Mouse (Mus musculus): Measurements from ENCODE around the gene Cacna1f. TPM values are rescaled to one million over a fixed set of nuclear protein-coding genes. Genes with fewer than 3 reads are reported as not detected.

The Cacna1f gene
- total and polyA plus RNA-seq, 3 experiments, result 0.21 TPM; not detected in 2

GRCm38 (mm10) chrX:7567491-7567890, 39.4 kb upstream of the Cacna1f start:
- H3K27ac ChIP-seq (ENCODE audit: insufficient read depth, low read depth), result no peak overlapping the region
- DNase-seq (ENCODE audit: extremely low read depth), result no peak
- H3K9ac ChIP-seq (ENCODE audit: insufficient read depth, low read depth), result no peak overlapping the region
- no peak overlapping the region for H3K4me2 ChIP-seq (ENCODE audit: insufficient read depth, low read depth, poor library complexity, severe bottlenecking)
- dilution Hi-C loops (cut with MboI; ENCODE audit: extremely low pct_ligation_motif_present, extremely low pct_unique_long_range_greater_than_20kb, low sequenced_read_pairs) (no loop called here), in situ Hi-C loops (cut with MboI; ENCODE audit: low pct_ligation_motif_present, low pct_unique_long_range_greater_than_20kb, low sequenced_read_pairs) (no loop called here)
- H3K4me3 ChIP-seq (replicated peaks in 1 of 3; ENCODE audit: low read depth in 2 of 3, low read length in 2 of 3, poor library complexity in 1 of 3), result no peak overlapping the region
- H3K27me3 ChIP-seq (replicated peaks), result no peaks in the 10 kb centered on the region
- no peaks in the 10 kb centered on the region for H3K9me3 ChIP-seq (replicated peaks; ENCODE audit: low read length)
- peaks cover 0 to 2% of the 10 kb centered on the region in 2 experiments for H3K36me3 ChIP-seq (replicated peaks in 1 of 2; ENCODE audit: control insufficient read depth in 1 of 2, insufficient read depth in 1 of 2, low read length in 1 of 2)
- H3K79me2 ChIP-seq (replicated peaks; ENCODE audit: control insufficient read depth, extremely low read depth, insufficient read depth, poor library complexity, severe bottlenecking), result no peaks in the 10 kb centered on the region
- TF ChIP-seq NRF1 (IDR thresholded peaks at IDR 0.05; ENCODE audit: low read depth, low read length) (no peak), MYC (IDR thresholded peaks at IDR 0.05; ENCODE audit: low read depth, low read length) (no peak), CHD2 (IDR thresholded peaks at IDR 0.05; ENCODE audit: low read length) (no peak), USF1 (IDR thresholded peaks at IDR 0.05; ENCODE audit: low read depth, low read length) (no peak)
- peaks cover 6 to 14% of the 10 kb centered on the region in 2 experiments; a peak in 3 of 4 replicates for H3K4me1 ChIP-seq (ENCODE audit: control insufficient read depth in 1 of 2, insufficient read depth in 2 of 2)

DNA sequence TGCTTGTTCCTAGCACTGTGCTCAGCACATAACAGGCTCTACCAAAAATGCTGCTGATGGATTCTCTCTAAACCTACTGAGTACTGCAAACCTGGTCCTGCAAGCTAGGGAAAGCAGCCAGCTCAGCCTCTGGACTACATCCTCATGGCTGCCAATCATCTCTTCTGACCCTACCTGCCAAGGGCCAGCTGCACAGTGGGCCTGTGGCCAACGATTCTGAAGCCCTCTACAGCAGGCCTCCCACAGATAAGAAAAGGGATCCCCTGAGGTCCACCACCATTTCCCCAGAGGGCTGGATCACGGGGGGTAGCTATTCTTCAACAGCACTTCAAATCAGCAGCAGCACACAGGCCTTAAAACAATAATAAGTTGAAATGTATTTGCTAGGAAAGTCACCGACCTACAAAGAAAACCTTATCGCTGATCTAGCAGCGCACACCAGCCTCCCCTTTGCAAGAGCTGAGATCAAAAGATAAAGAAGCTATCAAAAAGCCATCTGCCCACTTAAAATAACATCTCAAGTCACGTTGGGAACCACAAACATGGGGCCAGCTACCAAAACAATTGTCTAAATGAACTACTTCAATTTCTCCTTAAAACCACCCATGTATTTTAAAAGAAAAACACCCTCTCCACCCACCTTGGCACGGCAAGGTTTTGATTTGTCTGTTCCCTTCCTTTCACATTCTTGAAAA, 36.3 kb upstream of the Cacna1f start:
- TF ChIP-seq CTCF (conservative IDR thresholded peaks at IDR 0.05 in 1 of 2, IDR thresholded peaks at IDR 0.05 in 1 of 2; ENCODE audit: low read depth in 2 of 2, low read length in 2 of 2) (no peak), IRF4 (IDR thresholded peaks at IDR 0.05; ENCODE audit: low read depth, low read length) (no peak), HCFC1 (IDR thresholded peaks at IDR 0.05; ENCODE audit: low read depth, low read length) (no peak), TCF12 (IDR thresholded peaks at IDR 0.05; ENCODE audit: low read depth, low read length) (no peak)
- H3K4me2 ChIP-seq (ENCODE audit: insufficient read depth, low read depth, poor library complexity, severe bottlenecking), result no peak overlapping the region
- H3K27ac ChIP-seq (ENCODE audit: insufficient read depth, low read depth), result no peak overlapping the region
- H3K36me3 ChIP-seq (replicated peaks in 1 of 2; ENCODE audit: control insufficient read depth in 1 of 2, insufficient read depth in 1 of 2, low read length in 1 of 2), result peaks cover 0 to 2% of the 10 kb centered on the region in 2 experiments
- no peak overlapping the region for H3K9ac ChIP-seq (ENCODE audit: insufficient read depth, low read depth)
- no peak overlapping the region for H3K4me3 ChIP-seq (replicated peaks in 1 of 3; ENCODE audit: low read depth in 2 of 3, low read length in 2 of 3, poor library complexity in 1 of 3)
- H3K27me3 ChIP-seq (replicated peaks), result no peaks in the 10 kb centered on the region
- peaks cover 17 to 23% of the 10 kb centered on the region in 2 experiments for H3K4me1 ChIP-seq (ENCODE audit: control insufficient read depth in 1 of 2, insufficient read depth in 2 of 2)
- H3K9me3 ChIP-seq (replicated peaks; ENCODE audit: low read length), result no peaks in the 10 kb centered on the region
- dilution Hi-C loops (cut with MboI; ENCODE audit: extremely low pct_ligation_motif_present, extremely low pct_unique_long_range_greater_than_20kb, low sequenced_read_pairs), result no loop called here
- H3K79me2 ChIP-seq (replicated peaks; ENCODE audit: control insufficient read depth, extremely low read depth, insufficient read depth, poor library complexity, severe bottlenecking), result no peaks in the 10 kb centered on the region
- no peak for DNase-seq (ENCODE audit: extremely low read depth)
- in situ Hi-C loops (cut with MboI; ENCODE audit: low pct_ligation_motif_present, low pct_unique_long_range_greater_than_20kb, low sequenced_read_pairs), result no loop called here

GRCm38 (mm10) chrX:7571565-7572136, 35.2 kb upstream of the Cacna1f start:
- H3K79me2 ChIP-seq (replicated peaks; ENCODE audit: control insufficient read depth, extremely low read depth, insufficient read depth, poor library complexity, severe bottlenecking), result no peaks in the 10 kb centered on the region
- H3K27me3 ChIP-seq (replicated peaks), result no peaks in the 10 kb centered on the region
- dilution Hi-C loops (cut with MboI; ENCODE audit: extremely low pct_ligation_motif_present, extremely low pct_unique_long_range_greater_than_20kb, low sequenced_read_pairs) (no loop called here), in situ Hi-C loops (cut with MboI; ENCODE audit: low pct_ligation_motif_present, low pct_unique_long_range_greater_than_20kb, low sequenced_read_pairs) (no loop called here)
- no peak for TF ChIP-seq ZKSCAN1 (IDR thresholded peaks at IDR 0.05; ENCODE audit: borderline replicate concordance, low read depth, low read length)
- TF ChIP-seq GABPA (IDR thresholded peaks at IDR 0.05; ENCODE audit: insufficient replicate concordance, low read depth, low read length), result no peak
- no peak for TF ChIP-seq ETS1 (conservative IDR thresholded peaks at IDR 0.05; ENCODE audit: low read depth, low read length)
- no peak for TF ChIP-seq BHLHE40 (IDR thresholded peaks at IDR 0.05; ENCODE audit: low read depth, low read length)
- TF ChIP-seq MEF2A (IDR thresholded peaks at IDR 0.05; ENCODE audit: borderline replicate concordance, low read depth, low read length), result no peak
- TF ChIP-seq E2F4 (IDR thresholded peaks at IDR 0.05; ENCODE audit: insufficient replicate concordance, low read depth, low read length), result no peak
- TF ChIP-seq POLR2AphosphoS2 (IDR thresholded peaks at IDR 0.05; ENCODE audit: low read depth, low read length), result no peak
- no peak for TF ChIP-seq UBTF (IDR thresholded peaks at IDR 0.05; ENCODE audit: low read depth, low read length)
- no peak for TF ChIP-seq JUND (conservative IDR thresholded peaks at IDR 0.05; ENCODE audit: low read depth, low read length)
- TF ChIP-seq ZNF384 (IDR thresholded peaks at IDR 0.05; ENCODE audit: low read depth, low read length), result no peak
- H3K4me2 ChIP-seq (ENCODE audit: insufficient read depth, low read depth, poor library complexity, severe bottlenecking), result no peak overlapping the region
- H3K9ac ChIP-seq (ENCODE audit: insufficient read depth, low read depth), result no peak overlapping the region
- peaks cover 17 to 23% of the 10 kb centered on the region in 2 experiments for H3K4me1 ChIP-seq (ENCODE audit: control insufficient read depth in 1 of 2, insufficient read depth in 2 of 2)
- peaks cover 0 to 2% of the 10 kb centered on the region in 2 experiments for H3K36me3 ChIP-seq (replicated peaks in 1 of 2; ENCODE audit: control insufficient read depth in 1 of 2, insufficient read depth in 1 of 2, low read length in 1 of 2)
- H3K4me3 ChIP-seq (replicated peaks in 1 of 3; ENCODE audit: low read depth in 2 of 3, low read length in 2 of 3, poor library complexity in 1 of 3), result no peak overlapping the region
- no peaks in the 10 kb centered on the region for H3K9me3 ChIP-seq (replicated peaks; ENCODE audit: low read length)
- H3K27ac ChIP-seq (ENCODE audit: insufficient read depth, low read depth), result no peak overlapping the region
- DNase-seq (ENCODE audit: extremely low read depth), result no peak
